Mouse (Mus musculus): ENCODE results near the gene Treml4.

The Treml4 gene

GRCm38 (mm10) chr17:48315905-48316579 lies 51.9 kb downstream of the Treml4 start, which contains the start of gene B430306N03Rik:
B430306N03Rik (plus strand) TSS chr17:48316141.
- in situ Hi-C loops (cut with MboI; ENCODE audit: low pct_unique_long_range_greater_than_20kb in 1 of 2, low sequenced_read_pairs in 2 of 2, unreplicated experiment in 1 of 2) = loop anchor here in 1 of 2 experiments (25.0 kb wide), 1 partner anchor 479 kb away; the partner anchor contains the start of gene Mdfi

- in situ Hi-C loops (cut with MboI; ENCODE audit: low pct_unique_long_range_greater_than_20kb in 1 of 2, low sequenced_read_pairs in 2 of 2, unreplicated experiment in 1 of 2) = loop anchor here in 1 of 2 experiments (25.0 kb wide), 1 partner anchor 481 kb away; the partner anchor contains the start of gene Mdfi
Observed at GRCm38 (mm10) chr17:48318686-48319085, 54.6 kb downstream of the Treml4 start.

GRCm38 (mm10) chr17:48321279-48321678 lies 57.2 kb downstream of the Treml4 start:
- in situ Hi-C loops (cut with MboI; ENCODE audit: low pct_unique_long_range_greater_than_20kb in 1 of 2, low sequenced_read_pairs in 2 of 2, unreplicated experiment in 1 of 2) = loop anchor here in 1 of 2 experiments (25.0 kb wide), 1 partner anchor 484 kb away; the partner anchor contains the start of gene Mdfi

- in situ Hi-C loops (cut with MboI; ENCODE audit: low pct_unique_long_range_greater_than_20kb in 1 of 2, low sequenced_read_pairs in 2 of 2, unreplicated experiment in 1 of 2) = loop anchor here in 1 of 2 experiments (25.0 kb wide), 1 partner anchor 486 kb away; the partner anchor contains the start of gene Mdfi
Observed at GRCm38 (mm10) chr17:48323236-48323635, 59.1 kb downstream of the Treml4 start.

- in situ Hi-C loops (cut with MboI; ENCODE audit: low pct_unique_long_range_greater_than_20kb in 1 of 2, low sequenced_read_pairs in 2 of 2, unreplicated experiment in 1 of 2) = loop anchor here in 1 of 2 experiments (25.0 kb wide), 1 partner anchor 487 kb away; the partner anchor contains the start of gene Mdfi
Observed at GRCm38 (mm10) chr17:48324258-48324657, 60.2 kb downstream of the Treml4 start.
